Mouse (Mus musculus) embryonic facial prominence, embryonic 14.5 days (tissue): ENCODE data around the gene Gm20388. TPM values are rescaled to one million over a fixed set of nuclear protein-coding genes. Genes with fewer than 3 reads are reported as not detected.

Experiments
- ATAC-seq: fragments of 200-750 bp; cut with Nextera tagmentation; 2 replicates; pipeline ENCODE4 v1.8.0; 2017; ENCODE audit warnings: low read depth, moderate number of reproducible peaks, moderate TSS enrichment
- DNase-seq: peaks from one replicate; pipeline ENCODE4 v3.0.0-alpha.2; 2015; ENCODE audit warnings: low spot score
- H3K27ac ChIP-seq: fragments of 300-500 bp; sonication (generic); replicated peaks from 2 replicates; pipeline ENCODE4 v1.5.1; 2014; ENCODE audit warnings: low read depth, mild to moderate bottlenecking, low read length, moderate library complexity
- H3K27me3 ChIP-seq: fragments of 300-500 bp; sonication (generic); replicated peaks from 2 replicates; pipeline ENCODE4 v1.6.1; 2014; ENCODE audit warnings: low read length; ENCODE audit not compliant: control insufficient read depth, insufficient read depth
- H3K36me3 ChIP-seq: fragments of 300-500 bp; sonication (generic); 2 replicates; pipeline ENCODE4 v1.6.1; 2014; ENCODE audit warnings: low read length, mixed read lengths; ENCODE audit not compliant: control insufficient read depth, insufficient read depth
- H3K4me1 ChIP-seq: fragments of 300-500 bp; sonication (generic); 2 replicates; pipeline ENCODE4 v1.6.1; 2014; ENCODE audit warnings: antibody characterized with exemption, low read length; ENCODE audit not compliant: control insufficient read depth, insufficient read depth
- H3K4me2 ChIP-seq: fragments of 300-500 bp; sonication (generic); 2 replicates; pipeline ENCODE4 v1.6.1; 2014; ENCODE audit warnings: low read depth, mild to moderate bottlenecking, low read length, moderate library complexity, mixed read lengths
- H3K4me3 ChIP-seq: fragments of 300-500 bp; sonication (generic); 2 replicates; pipeline ENCODE4 v1.5.1; 2014; ENCODE audit warnings: low read depth, mild to moderate bottlenecking, low read length
- H3K9ac ChIP-seq: fragments of 300-500 bp; sonication (generic); 2 replicates; pipeline ENCODE4 v1.6.1; 2014; ENCODE audit warnings: low read depth, mild to moderate bottlenecking, low read length, moderate library complexity, mixed read lengths
- H3K9me3 ChIP-seq: fragments of 300-500 bp; sonication (generic); 2 replicates; pipeline ENCODE4 v1.6.1; 2016; ENCODE audit warnings: low read length; ENCODE audit not compliant: control insufficient read depth
- WGBS: fragments of 180-500 bp; shearing (Covaris S2); extraction: QIAGEN DNeasy Blood & Tissue Kit; methylation state at CpG from one replicate; pipeline ENCODE4 v1.1.7; 2014; 5-methylcytosine and 5-hydroxymethylcytosine counted together
- polyA plus RNA-seq: library from polyadenylated mRNA; unstranded; fragments of >200 nt; fragmentation: Nextera tagmentation; extraction: Ambion mirVana; gene quantifications from 2 replicates; pipeline ENCODE4 v1.2.1, GENCODE M21; 2014

Gm20388 gene
- polyA plus RNA-seq, 1 experiment from 2014 or later = not detected

DNA sequence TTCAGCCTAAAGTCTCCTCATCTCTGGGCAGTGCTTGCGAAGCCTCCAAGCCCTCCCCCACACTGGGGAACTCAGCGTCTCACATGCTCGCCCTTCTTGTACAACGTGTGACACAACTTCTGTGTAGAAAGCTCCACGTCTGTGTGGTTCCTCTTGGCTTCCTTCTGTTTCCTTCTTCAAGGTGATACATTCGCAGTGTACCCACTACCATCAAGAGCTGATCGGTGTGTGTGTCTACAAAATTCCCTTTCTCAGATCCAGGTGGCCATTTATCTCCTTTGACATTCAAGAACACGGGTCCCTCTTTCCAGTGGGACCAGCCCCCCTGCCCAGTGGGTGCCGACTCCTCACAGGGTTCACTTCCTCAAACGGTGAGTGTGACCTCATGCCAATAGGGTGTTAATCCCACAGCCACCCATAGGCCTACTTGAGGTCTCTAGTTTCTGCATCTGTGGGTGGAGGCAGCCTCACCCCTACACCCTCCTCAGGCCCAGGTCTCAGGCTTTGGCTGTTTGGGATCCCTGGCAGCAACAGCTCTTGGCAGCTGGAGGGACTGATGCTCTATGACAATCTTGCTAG is 2519.5 kb downstream of the Gm20388 start:
- Histone ChIP-seq H3K4me1 (peaks cover 7% of the 10 kb centered on the region), H3K27me3 (no peaks in the 10 kb centered on the region), H3K27ac (no peak overlapping the region), H3K9me3 (no peaks in the 10 kb centered on the region), H3K9ac (no peak overlapping the region), H3K4me3 (no peak overlapping the region), H3K4me2 (no peak overlapping the region), H3K36me3 (peaks cover 17% of the 10 kb centered on the region)
- DNase-seq (no peak), ATAC-seq (no peak)
- 84% methylated on average over 10 of the region's 10 CpGs for WGBS

DNA sequence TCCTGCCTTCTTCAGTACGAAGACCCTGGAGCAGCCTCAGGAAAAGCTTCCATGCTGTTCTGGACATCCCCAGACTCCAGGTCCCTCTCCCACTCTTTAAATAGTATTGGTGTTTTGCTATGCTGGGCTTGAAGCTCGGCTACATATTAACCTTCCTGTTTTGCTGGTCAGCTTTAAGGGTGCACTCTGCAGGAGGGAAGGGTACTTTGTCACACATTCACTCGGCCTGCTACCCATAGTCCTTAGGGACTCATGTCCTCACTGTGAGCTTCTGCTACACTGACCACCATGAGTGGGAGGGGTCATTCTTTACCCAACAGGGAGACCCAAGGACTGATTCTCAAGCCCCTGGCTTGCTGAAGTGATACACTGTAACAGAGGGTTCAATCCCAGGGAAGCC is 2520.0 kb downstream of the Gm20388 start:
- H3K9me3 ChIP-seq = no peaks in the 10 kb centered on the region
- no peaks in the 10 kb centered on the region for H3K27me3 ChIP-seq
- no peak for ATAC-seq
- 83% methylated on average over 3 of the region's 3 CpGs for WGBS
- H3K27ac ChIP-seq = no peak overlapping the region
- no peak overlapping the region for H3K4me3 ChIP-seq
- no peak overlapping the region for H3K9ac ChIP-seq
- no peak overlapping the region for H3K4me2 ChIP-seq
- no peak for DNase-seq
- peaks cover 7% of the 10 kb centered on the region for H3K4me1 ChIP-seq
- peaks cover 18% of the 10 kb centered on the region for H3K36me3 ChIP-seq

DNA sequence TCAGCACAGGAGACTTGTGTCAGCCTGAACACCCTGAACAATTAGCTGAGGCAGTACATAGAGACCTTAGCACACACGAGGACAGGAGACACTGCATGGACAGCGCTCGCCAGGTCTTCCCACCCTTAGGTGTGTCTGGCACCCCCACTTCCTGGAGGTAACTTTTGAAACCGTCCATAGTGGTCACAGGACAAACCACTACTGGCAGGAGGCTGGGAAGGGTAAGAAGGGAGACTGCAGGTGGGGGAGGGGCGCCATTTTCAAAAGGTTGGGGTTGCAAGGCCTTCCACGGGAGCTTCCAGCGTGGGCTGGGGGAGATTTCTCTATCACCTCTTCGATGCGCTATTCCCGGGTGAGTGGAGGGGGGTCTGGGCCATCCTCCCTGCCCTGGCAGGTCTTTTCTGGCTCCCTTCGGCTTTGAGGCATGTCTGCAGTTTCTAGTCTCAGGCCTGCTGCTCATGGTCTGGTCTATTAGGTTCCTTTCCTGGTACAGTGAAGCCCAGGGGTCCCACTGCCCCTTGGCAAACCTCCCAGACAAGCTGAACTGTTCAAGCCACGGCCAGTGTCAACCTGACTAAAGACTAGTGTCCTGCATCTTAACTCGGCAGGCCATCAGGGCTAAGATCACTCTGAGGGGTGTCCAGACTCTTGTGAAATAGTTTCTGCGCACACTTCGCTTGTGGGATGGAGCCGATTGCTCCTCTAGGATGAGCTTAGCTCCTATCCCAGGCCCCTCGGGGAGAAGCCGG is 2521.2 kb downstream of the Gm20388 start:
- Histone ChIP-seq H3K4me1 (peaks cover 7% of the 10 kb centered on the region), H3K9ac (peak overlapping the region; percentile 75), H3K4me2 (peak overlapping the region; percentile 77), H3K9me3 (no peaks in the 10 kb centered on the region), H3K36me3 (peaks cover 29% of the 10 kb centered on the region), H3K27me3 (no peaks in the 10 kb centered on the region), H3K4me3 (peak overlapping the region; percentile 51), H3K27ac (peak overlapping the region; percentile 53; the same call in 1 of the 2 replicates)
- 50% methylated on average over 14 of the region's 18 CpGs for WGBS
- DNase-seq = no peak
- ATAC-seq = no peak; the same call in 1 of the 2 replicates

DNA sequence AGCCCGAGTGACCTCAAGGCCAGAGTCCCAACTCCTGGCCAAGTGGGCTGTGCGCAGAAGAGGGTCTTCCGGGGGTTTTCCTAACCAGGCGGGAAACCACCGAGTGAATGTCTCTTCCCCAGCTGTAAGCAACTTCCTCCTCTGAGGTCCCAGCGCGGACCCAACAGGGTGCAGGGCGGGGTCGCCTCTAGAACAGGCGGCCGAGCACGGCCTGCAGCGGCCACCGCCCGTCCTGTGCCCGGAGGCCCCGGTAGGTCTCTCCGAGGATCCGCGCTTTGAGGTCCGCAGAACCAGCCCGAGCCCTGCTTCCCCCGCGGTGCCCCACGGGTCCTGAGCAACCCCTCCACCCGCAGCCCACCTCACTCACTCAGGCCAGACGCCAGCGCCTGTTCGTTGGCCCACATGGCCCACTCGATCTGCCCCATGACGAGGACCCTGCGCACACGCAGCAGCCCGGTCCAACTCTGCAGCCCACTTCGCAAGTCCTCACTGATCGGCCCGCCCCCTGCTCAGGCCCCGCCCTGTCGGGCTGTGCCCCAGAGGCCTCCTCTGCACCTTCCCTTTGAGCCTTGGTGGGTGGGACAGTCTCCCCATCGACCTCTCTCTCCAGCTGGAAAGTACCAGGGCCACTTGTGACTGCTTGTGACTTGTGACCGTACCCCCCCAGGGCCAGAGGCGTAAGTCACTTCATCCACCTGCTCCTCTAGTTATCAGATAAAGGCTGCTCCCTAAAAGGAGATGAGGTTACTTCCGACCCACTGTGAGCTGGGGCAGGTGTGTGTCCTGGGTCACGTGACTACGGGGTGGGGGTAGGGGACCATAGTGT is 2522.0 kb downstream of the Gm20388 start, which contains the start of gene Cyba:
Gene Cyba (minus strand): TSS at position 488 of the 826 bp plus-strand sequence.
- ATAC-seq = peak; percentile 86

DNA sequence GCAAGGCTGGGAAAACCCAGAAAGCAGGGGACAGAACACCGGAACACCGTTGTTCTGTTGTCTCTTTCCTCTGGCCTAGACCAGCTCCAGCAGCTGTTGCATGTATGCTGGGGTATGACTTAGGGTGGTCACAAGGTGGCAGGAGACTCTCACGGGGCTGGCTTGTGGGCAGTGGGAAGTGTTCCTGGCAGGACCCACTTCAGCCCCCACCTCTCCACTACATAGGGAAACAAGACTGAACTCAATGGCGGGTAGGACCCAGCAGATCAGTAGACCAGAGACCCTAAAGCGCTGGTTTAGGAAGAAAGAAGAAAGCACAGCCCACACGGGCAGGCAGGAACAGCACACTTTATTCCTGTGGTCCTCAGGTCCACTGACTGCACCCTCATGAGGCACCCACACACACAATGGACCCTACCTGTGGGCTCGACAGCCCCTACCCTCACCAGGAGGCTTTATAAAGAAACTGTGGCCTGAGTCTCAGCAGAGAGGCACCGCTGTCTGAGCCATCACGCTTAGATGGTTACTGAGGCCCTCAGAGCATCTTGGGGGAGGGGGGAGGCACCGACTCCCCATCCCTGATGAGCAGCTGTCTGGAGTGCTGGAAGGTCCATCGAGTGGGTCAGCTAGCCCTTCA is 2522.7 kb downstream of the Gm20388 start:
- peak; percentile 51 for ATAC-seq
- H3K27ac ChIP-seq = no peak overlapping the region
- 65% methylated on average over 11 of the region's 11 CpGs for WGBS
- no peaks in the 10 kb centered on the region for H3K9me3 ChIP-seq
- no peak for DNase-seq
- H3K9ac ChIP-seq = peak overlapping the region; percentile 75; the same call in 1 of the 2 replicates
- H3K36me3 ChIP-seq = peaks cover 40% of the 10 kb centered on the region
- H3K27me3 ChIP-seq = no peaks in the 10 kb centered on the region
- peaks cover 7% of the 10 kb centered on the region for H3K4me1 ChIP-seq
- peak overlapping the region; percentile 77; the same call in 1 of the 2 replicates for H3K4me2 ChIP-seq
- no peak overlapping the region for H3K4me3 ChIP-seq

More for the DNA sequence above, 2522.0 kb downstream of the Gm20388 start, which contains the start of gene Cyba:
- Histone ChIP-seq H3K9ac (peak within 1 kb of the TSS; percentile 75), H3K4me1 (peaks cover 7% of the 10 kb centered on the region), H3K27me3 (no peaks in the 10 kb centered on the region), H3K27ac (peak within 1 kb of the TSS; percentile 53; the same call in 1 of the 2 replicates), H3K9me3 (no peaks in the 10 kb centered on the region), H3K4me2 (peak within 1 kb of the TSS; percentile 77), H3K36me3 (peaks cover 34% of the 10 kb centered on the region), H3K4me3 (peak within 1 kb of the TSS; percentile 51)
- WGBS = 7% methylated on average over 30 of the region's 45 CpGs
- DNase-seq = peak; percentile 74

DNA sequence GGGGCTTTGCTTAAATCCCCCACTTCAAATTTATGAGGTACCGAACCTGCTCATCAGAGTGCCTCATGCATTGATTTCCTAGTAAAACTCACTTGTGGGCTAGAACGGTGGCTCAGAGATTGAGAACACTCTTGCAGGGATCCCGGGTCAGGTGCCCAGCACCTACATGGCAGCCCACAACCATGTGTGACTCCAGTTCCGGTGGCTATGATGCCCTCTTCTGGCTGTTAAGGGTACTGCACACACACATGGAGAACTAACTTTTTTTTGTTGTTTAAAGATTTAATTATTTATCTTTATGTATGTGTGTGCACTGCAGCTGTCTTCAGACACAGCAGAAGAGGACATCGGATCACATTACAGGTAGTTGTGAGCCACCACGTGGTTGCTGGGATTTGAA is 2524.7 kb downstream of the Gm20388 start:
- no peaks in the 10 kb centered on the region for H3K27me3 ChIP-seq
- 83% methylated on average over 6 of the region's 6 CpGs for WGBS

DNA sequence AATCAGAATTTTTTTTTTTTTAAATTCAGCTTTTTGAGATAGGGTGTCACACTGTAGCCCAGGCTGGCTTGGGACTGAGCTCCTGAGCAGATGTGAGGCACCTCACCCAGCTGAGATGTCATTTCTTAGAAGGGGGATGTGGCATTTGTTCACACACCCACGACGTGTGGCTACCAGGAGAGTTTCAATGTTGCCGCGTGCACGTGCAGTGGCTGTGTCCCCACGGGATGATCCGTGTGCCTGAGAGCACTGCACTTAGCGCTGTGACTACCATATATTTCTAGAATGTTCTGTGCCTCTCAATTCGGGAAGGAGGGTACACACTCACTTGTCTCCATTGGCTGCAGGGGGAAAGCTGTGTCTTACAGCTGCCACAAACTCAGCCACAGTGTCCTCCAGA is 2525.5 kb downstream of the Gm20388 start:
- Histone ChIP-seq H3K9me3 (no peaks in the 10 kb centered on the region), H3K27ac (no peak overlapping the region), H3K4me3 (no peak overlapping the region), H3K36me3 (peaks cover 48% of the 10 kb centered on the region), H3K4me1 (peaks cover 7% of the 10 kb centered on the region), H3K9ac (no peak overlapping the region), H3K4me2 (no peak overlapping the region), H3K27me3 (no peaks in the 10 kb centered on the region)
- ATAC-seq = no peak
- DNase-seq = no peak
- 93% methylated on average over 9 of the region's 9 CpGs for WGBS

More for the DNA sequence above, 2524.7 kb downstream of the Gm20388 start:
- DNase-seq = no peak
- no peak overlapping the region for H3K4me3 ChIP-seq
- H3K9ac ChIP-seq = no peak overlapping the region
- no peak overlapping the region for H3K4me2 ChIP-seq
- H3K27ac ChIP-seq = no peak overlapping the region
- no peaks in the 10 kb centered on the region for H3K9me3 ChIP-seq
- ATAC-seq = no peak
- H3K36me3 ChIP-seq = peaks cover 48% of the 10 kb centered on the region
- peaks cover 7% of the 10 kb centered on the region for H3K4me1 ChIP-seq

DNA sequence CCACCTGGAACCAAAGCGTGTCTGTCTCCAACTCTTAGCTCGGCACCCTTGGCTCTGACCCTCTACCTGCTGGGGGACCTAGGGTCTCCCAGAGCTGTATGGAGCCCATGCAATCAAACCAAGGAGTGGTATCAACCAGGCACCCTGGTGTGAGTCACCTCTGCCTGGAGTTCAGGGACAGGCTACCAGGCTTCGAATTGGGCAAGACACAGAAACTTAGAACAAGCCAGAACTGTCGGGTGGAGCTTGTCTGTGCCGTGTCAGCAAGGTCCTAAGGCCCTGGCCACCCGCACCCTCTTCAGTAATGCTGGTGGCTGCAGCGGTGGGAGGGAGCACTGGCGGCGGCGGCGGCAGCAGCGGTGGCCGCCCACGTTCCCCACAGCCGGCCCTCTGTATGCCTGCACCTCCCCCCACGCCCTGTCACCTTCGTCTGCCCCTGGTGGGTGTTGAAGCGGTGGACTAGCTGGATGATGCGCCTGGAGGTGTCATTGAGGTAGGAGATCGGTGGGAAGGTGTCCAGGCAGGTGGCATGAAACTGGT is 2526.0 kb downstream of the Gm20388 start:
- no peak overlapping the region for H3K4me3 ChIP-seq
- H3K27me3 ChIP-seq = no peaks in the 10 kb centered on the region
- H3K4me2 ChIP-seq = no peak overlapping the region
- WGBS = 87% methylated on average over 13 of the region's 20 CpGs
- H3K4me1 ChIP-seq = peaks cover 4% of the 10 kb centered on the region
- H3K9ac ChIP-seq = no peak overlapping the region
- DNase-seq (no peak), ATAC-seq (no peak)
- H3K9me3 ChIP-seq = no peaks in the 10 kb centered on the region
- H3K36me3 ChIP-seq = peaks cover 48% of the 10 kb centered on the region
- no peak overlapping the region for H3K27ac ChIP-seq
